Mouse (Mus musculus): ENCODE results near the gene Rbm15b. TPM values are rescaled to one million over a fixed set of nuclear protein-coding genes. Genes with fewer than 3 reads are reported as not detected.

Gene Rbm15b
- 5.7 and 18.8 TPM in 2 replicates for polyA plus RNA-seq (2012; rRNA removed; ENCODE audit: low replicate concordance)

GRCm38 (mm10) chr9:106886828-106887702 lies at the start of gene Rbm15b:
Gene Rbm15b, minus strand, starts transcription at chr9:106887428.

GRCm38 (mm10) chr9:106891829-106892551 lies 4.8 kb upstream of the Rbm15b start, which contains the start of gene Manf:
Gene Manf, minus strand, starts transcription at chr9:106891979.

Other genes starting within 250 kb of the Rbm15b start
- not detected in 2 replicates for gene Grm2, start 231.3 kb downstream of the Rbm15b start, polyA plus RNA-seq (2012; rRNA removed; ENCODE audit: low replicate concordance)
- 142 and 168 TPM in 2 replicates for gene Tex264, start 201.5 kb downstream of the Rbm15b start, polyA plus RNA-seq (2012; rRNA removed; ENCODE audit: low replicate concordance)
- 12.9 and 22.7 TPM in 2 replicates for gene Rad54l2, start 98.2 kb downstream of the Rbm15b start, polyA plus RNA-seq (2012; rRNA removed; ENCODE audit: low replicate concordance)
- gene Dcaf1, start 65.6 kb downstream of the Rbm15b start, polyA plus RNA-seq (2012; rRNA removed; ENCODE audit: low replicate concordance): 11.8 and 18.7 TPM in 2 replicates
- 13.0 and 16.8 TPM in 2 replicates for gene Manf, start 4.6 kb upstream of the Rbm15b start, polyA plus RNA-seq (2012; rRNA removed; ENCODE audit: low replicate concordance)

All from subcutaneous adipose tissue, adult 2 months (tissue).